Mouse (Mus musculus) heart, postnatal 0 days (tissue): ENCODE measurements around the gene Rpl32. TPM values are rescaled to one million over a fixed set of nuclear protein-coding genes. Genes with fewer than 3 reads are reported as not detected.

Experiments
- ATAC-seq: fragments of 200-750 bp; cut with Nextera tagmentation; 2 replicates; pipeline ENCODE4 v1.8.0; 2017; ENCODE audit warnings: low read depth, moderate number of reproducible peaks, moderate library complexity; ENCODE audit not compliant: insufficient read depth
- DNase-seq: peaks from one replicate; pipeline ENCODE4 v3.0.0-alpha.2; 2016; ENCODE audit warnings: low spot score
- H3K27ac ChIP-seq: fragments of 300-500 bp; sonication (generic); 2 replicates; pipeline ENCODE4 v1.5.1; 2014; ENCODE audit warnings: low read depth, mild to moderate bottlenecking
- H3K27me3 ChIP-seq: fragments of 300-500 bp; sonication (generic); 2 replicates; pipeline ENCODE4 v1.6.1; 2014; ENCODE audit warnings: low read length, mixed read lengths; ENCODE audit not compliant: control insufficient read depth, insufficient read depth
- H3K36me3 ChIP-seq: fragments of 300-500 bp; sonication (generic); replicated peaks from 2 replicates; pipeline ENCODE4 v1.6.1; 2014; ENCODE audit warnings: low read length, mixed read lengths; ENCODE audit not compliant: control insufficient read depth, insufficient read depth
- H3K4me1 ChIP-seq: fragments of 300-500 bp; sonication (generic); 2 replicates; pipeline ENCODE4 v1.6.1; 2014; ENCODE audit warnings: antibody characterized with exemption; ENCODE audit not compliant: control insufficient read depth, insufficient read depth
- H3K4me2 ChIP-seq: fragments of 300-500 bp; sonication (generic); 2 replicates; pipeline ENCODE4 v1.6.1; 2014; ENCODE audit warnings: low read depth, mild to moderate bottlenecking, low read length, moderate library complexity
- H3K4me3 ChIP-seq: fragments of 300-500 bp; sonication (generic); 2 replicates; pipeline ENCODE4 v1.5.1; 2014; ENCODE audit warnings: low read depth, low read length
- H3K9ac ChIP-seq: fragments of 300-500 bp; sonication (generic); replicated peaks from 2 replicates; pipeline ENCODE4 v1.6.1; 2014; ENCODE audit warnings: low read depth, low read length, mixed read lengths
- H3K9me3 ChIP-seq: fragments of 300-500 bp; sonication (generic); replicated peaks from 2 replicates; pipeline ENCODE4 v1.6.1; 2016; ENCODE audit warnings: low read length; ENCODE audit not compliant: control insufficient read depth
- CTCF ChIP-seq: IDR thresholded peaks from 2 replicates; pipeline ENCODE4 v1.5.1; 2016; ENCODE audit warnings: antibody characterized with exemption, control low read depth, low read depth
- EP300 ChIP-seq: IDR thresholded peaks from 2 replicates; pipeline ENCODE4 v1.6.1; 2016; ENCODE audit warnings: antibody characterized with exemption, low read depth
- WGBS: fragments of 180-500 bp; shearing (Covaris S2); extraction: QIAGEN DNeasy Blood & Tissue Kit; methylation state at CpG from one replicate; pipeline ENCODE4 v1.1.7; 2014; 5-methylcytosine and 5-hydroxymethylcytosine counted together
- polyA plus RNA-seq: library from polyadenylated mRNA; unstranded; fragments of >200 nt; fragmentation: Nextera tagmentation; extraction: Ambion mirVana; gene quantifications from 2 replicates; pipeline ENCODE4 v1.2.1, GENCODE M21; 2015
- total RNA-seq: library from RNA; depleted of rRNA; stranded (reverse); fragments of >200 nt; gene quantifications from 2 replicates; pipeline ENCODE4 v1.2.3, GENCODE M21; 2014; ENCODE audit warnings: low replicate concordance

Rpl32 gene
- total and polyA plus RNA-seq, 2 experiments from 2014 or later: 1,019 to 1,074 TPM

- H3K27me3 ChIP-seq: no peaks in the 10 kb centered on the region
- H3K27ac ChIP-seq: no peak overlapping the region
- no peak overlapping the region for H3K9ac ChIP-seq
- 68% methylated on average over 21 of the region's 21 CpGs for WGBS
- H3K36me3 ChIP-seq: peaks cover 94% of the 10 kb centered on the region
- ATAC-seq: 0 out of 2 replicates have a peak, but pooled peaks have one; percentile 19
- no peak for TF ChIP-seq CTCF
- no peak for TF ChIP-seq EP300
- DNase-seq: no peak
- no peak overlapping the region for H3K4me2 ChIP-seq
- H3K4me1 ChIP-seq: peaks cover 3% of the 10 kb centered on the region; the same call in 1 of the 2 replicates
- no peak overlapping the region for H3K4me3 ChIP-seq
- no peaks in the 10 kb centered on the region for H3K9me3 ChIP-seq
Measured at GRCm38 (mm10) chr6:115792691-115793215, 15.8 kb downstream of the Rpl32 start.

GRCm38 (mm10) chr6:115791842-115792686, 16.5 kb downstream of the Rpl32 start:
- peak; percentile 55 for ATAC-seq

GRCm38 (mm10) chr6:115791016-115791415, 17.5 kb downstream of the Rpl32 start:
- WGBS: 55% methylated on average over 10 of the region's 10 CpGs
- no peak for ATAC-seq
- Histone ChIP-seq H3K4me1 (peaks cover 3% of the 10 kb centered on the region; the same call in 1 of the 2 replicates), H3K36me3 (peaks cover 93% of the 10 kb centered on the region), H3K4me2 (no peak overlapping the region), H3K4me3 (no peak overlapping the region), H3K27me3 (no peaks in the 10 kb centered on the region), H3K9ac (no peak overlapping the region), H3K9me3 (no peaks in the 10 kb centered on the region), H3K27ac (no peak overlapping the region; the same call in 1 of the 2 replicates)
- TF ChIP-seq CTCF: no peak
- TF ChIP-seq EP300: no peak
- DNase-seq: peak; percentile 37

More at GRCm38 (mm10) chr6:115791842-115792686, 16.5 kb downstream of the Rpl32 start:
- H3K27me3 ChIP-seq: no peaks in the 10 kb centered on the region
- H3K9ac ChIP-seq: no peak overlapping the region
- no peaks in the 10 kb centered on the region for H3K9me3 ChIP-seq
- no peak for TF ChIP-seq CTCF
- TF ChIP-seq EP300: no peak
- 59% methylated on average over 34 of the region's 34 CpGs for WGBS
- no peak overlapping the region for H3K4me2 ChIP-seq
- peaks cover 3% of the 10 kb centered on the region; the same call in 1 of the 2 replicates for H3K4me1 ChIP-seq
- peaks cover 93% of the 10 kb centered on the region for H3K36me3 ChIP-seq
- H3K4me3 ChIP-seq: no peak overlapping the region
- no peak for DNase-seq
- no peak overlapping the region for H3K27ac ChIP-seq

GRCm38 (mm10) chr6:115782781-115783180, 25.8 kb downstream of the Rpl32 start:
- Histone ChIP-seq H3K9me3 (no peaks in the 10 kb centered on the region), H3K4me2 (no peak overlapping the region), H3K4me3 (no peak overlapping the region), H3K4me1 (no peaks in the 10 kb centered on the region), H3K27me3 (no peaks in the 10 kb centered on the region), H3K27ac (peak overlapping the region; percentile 30; the same call in 1 of the 2 replicates), H3K9ac (no peak overlapping the region), H3K36me3 (peaks cover 91% of the 10 kb centered on the region)
- 66% methylated on average over 3 of the region's 3 CpGs for WGBS
- TF ChIP-seq CTCF (no peak), EP300 (no peak)
- no peak for DNase-seq
- peak; percentile 24; the same call in 1 of the 2 replicates for ATAC-seq

DNA sequence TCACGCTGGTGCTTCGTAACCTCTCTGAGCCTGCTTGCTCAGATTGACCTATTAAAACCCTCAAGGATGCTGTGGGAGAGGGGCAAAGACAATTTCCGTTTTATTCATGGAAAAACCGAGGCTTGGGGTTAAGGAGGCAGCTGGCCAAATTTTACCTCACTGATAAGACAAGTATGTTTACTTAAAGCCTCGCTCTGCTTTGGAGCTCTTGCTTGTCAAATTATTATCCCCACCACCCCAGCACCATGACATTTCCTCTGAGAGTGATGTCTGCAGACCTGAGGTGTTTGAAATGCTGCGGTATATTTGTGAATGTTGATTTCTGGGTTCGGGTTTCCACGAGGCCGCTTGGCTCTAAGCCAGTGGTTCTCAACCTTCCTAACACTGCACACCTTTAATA, 32.2 kb downstream of the Rpl32 start:
- H3K4me3 ChIP-seq: peak overlapping the region; percentile 26
- peak; percentile 22 for ATAC-seq
- peak overlapping the region; percentile 91 for H3K27ac ChIP-seq
- 8% methylated on average over 9 of the region's 9 CpGs for WGBS
- peak overlapping the region; percentile 76 for H3K4me2 ChIP-seq
- peaks cover 28% of the 10 kb centered on the region for H3K36me3 ChIP-seq
- H3K4me1 ChIP-seq: peaks cover 17% of the 10 kb centered on the region
- peak overlapping the region; percentile 50 for H3K9ac ChIP-seq
- DNase-seq: peak; percentile 49
- no peaks in the 10 kb centered on the region for H3K27me3 ChIP-seq
- no peaks in the 10 kb centered on the region for H3K9me3 ChIP-seq
- TF ChIP-seq EP300 (no peak), CTCF (no peak)
